Mouse (Mus musculus): ENCODE data around the gene Rims1.
A peak's percentile ranks its signal among the peaks of the same experiment; 100 is the strongest.

Rims1 gene

GRCm38 (mm10) chr1:22587859-22588383, 217.9 kb downstream of the Rims1 start:
- DNase-seq (ENCODE audit: low read depth, low spot score), result no peak

- peak; percentile 70 for DNase-seq (ENCODE audit: low read depth, low spot score)
Measured at GRCm38 (mm10) chr1:22585560-22585959, 220.2 kb downstream of the Rims1 start.

- DNase-seq (ENCODE audit: low read depth, low spot score), result no peak
Measured at GRCm38 (mm10) chr1:22579470-22579869, 226.3 kb downstream of the Rims1 start.

- no peak for DNase-seq (ENCODE audit: low read depth, low spot score)
Measured at GRCm38 (mm10) chr1:22572720-22573119, 233.1 kb downstream of the Rims1 start.

GRCm38 (mm10) chr1:22546273-22546672, 259.5 kb downstream of the Rims1 start:
- DNase-seq (ENCODE audit: low read depth, low spot score), result peak; percentile 38

GRCm38 (mm10) chr1:22538129-22538528, 267.7 kb downstream of the Rims1 start:
- DNase-seq (ENCODE audit: low read depth, low spot score), result no peak

- DNase-seq (ENCODE audit: low read depth, low spot score), result no peak
Measured at GRCm38 (mm10) chr1:22536776-22537175, 269.0 kb downstream of the Rims1 start.

- no peak for DNase-seq (ENCODE audit: low read depth, low spot score)
Measured at GRCm38 (mm10) chr1:22535049-22535448, 270.7 kb downstream of the Rims1 start.

GRCm38 (mm10) chr1:22533146-22534096, 272.4 kb downstream of the Rims1 start:
- DNase-seq (ENCODE audit: low read depth, low spot score), result peak; percentile 70

- DNase-seq (ENCODE audit: low read depth, low spot score), result peak; percentile 61
Measured at GRCm38 (mm10) chr1:22515103-22515502, 290.7 kb downstream of the Rims1 start.

- DNase-seq (ENCODE audit: low read depth, low spot score), result peak; percentile 96
Measured at GRCm38 (mm10) chr1:22512421-22512820, 293.4 kb downstream of the Rims1 start.

- DNase-seq (ENCODE audit: low read depth, low spot score), result peak; percentile 61
Measured at GRCm38 (mm10) chr1:22511614-22512013, 294.2 kb downstream of the Rims1 start.

- DNase-seq (ENCODE audit: low read depth, low spot score), result peak; percentile 58
Measured at GRCm38 (mm10) chr1:22508735-22509615, 296.8 kb downstream of the Rims1 start.

GRCm38 (mm10) chr1:22487270-22487864, 318.4 kb downstream of the Rims1 start:
- peak; percentile 47 for DNase-seq (ENCODE audit: low read depth, low spot score)

- DNase-seq (ENCODE audit: low read depth, low spot score), result no peak
Measured at GRCm38 (mm10) chr1:22476220-22476619, 329.6 kb downstream of the Rims1 start.

- no peak for DNase-seq (ENCODE audit: low read depth, low spot score)
Measured at GRCm38 (mm10) chr1:22467033-22467432, 338.8 kb downstream of the Rims1 start.

- no peak for DNase-seq (ENCODE audit: low read depth, low spot score)
Measured at GRCm38 (mm10) chr1:22466597-22466996, 339.2 kb downstream of the Rims1 start.

GRCm38 (mm10) chr1:22424020-22424419, 381.8 kb downstream of the Rims1 start:
- no peak for DNase-seq (ENCODE audit: low read depth, low spot score)

- DNase-seq (ENCODE audit: low read depth, low spot score), result no peak
Measured at GRCm38 (mm10) chr1:22422102-22422501, 383.7 kb downstream of the Rims1 start.

GRCm38 (mm10) chr1:22410173-22410572, 395.6 kb downstream of the Rims1 start:
- DNase-seq (ENCODE audit: low read depth, low spot score), result no peak

- no peak for DNase-seq (ENCODE audit: low read depth, low spot score)
Measured at GRCm38 (mm10) chr1:22386361-22386760, 419.4 kb downstream of the Rims1 start.

GRCm38 (mm10) chr1:22377652-22378051, 428.1 kb downstream of the Rims1 start:
- DNase-seq (ENCODE audit: low read depth, low spot score), result peak; percentile 41
